ENCODE assay signal across 16 mouse cellular contexts in the genomic region with DNA sequence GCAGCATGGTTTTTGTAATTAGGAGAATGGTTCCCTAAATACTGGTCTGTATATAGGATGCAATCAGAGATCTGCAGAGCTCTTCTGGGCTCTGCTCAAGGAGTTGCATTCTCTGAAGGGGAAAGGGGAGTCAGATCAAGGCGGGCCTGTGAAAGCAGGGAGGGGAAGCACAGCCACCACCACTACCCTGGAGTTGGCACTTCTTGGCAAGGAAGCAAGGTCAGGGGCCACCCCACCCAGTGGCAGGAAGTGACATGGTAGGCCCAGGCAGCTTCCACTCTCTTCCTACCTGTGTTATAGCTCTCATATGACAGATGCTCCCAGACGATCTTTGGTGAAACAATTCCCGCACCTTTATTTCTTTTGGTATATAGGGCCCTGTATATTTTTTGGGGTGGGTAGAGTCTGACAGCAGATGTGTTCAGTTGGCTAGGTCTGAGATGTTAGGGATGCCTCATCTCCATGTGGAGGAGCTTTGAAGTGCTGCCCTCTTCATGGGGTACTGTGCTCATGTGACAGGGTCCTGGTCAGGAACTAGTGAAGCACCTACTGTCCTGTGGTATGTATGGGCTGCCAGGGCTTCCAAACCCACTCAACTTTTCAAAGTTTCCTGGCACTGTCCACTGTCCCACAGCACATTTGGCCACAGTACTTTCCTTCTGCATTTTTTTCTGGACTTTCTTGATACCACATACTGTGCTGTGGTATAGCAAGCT.
DNase-seq lines count a peak whose midpoint lies in the region; ATAC-seq and TF ChIP-seq lines count a peak whose summit lies in the region.
"Had no signal": no experiment of that assay in that cellular context is flagged by ENCODE, and none has a peak within 500 bp of the region (broad histone marks: within the 10 kb centered on the region; RNA-seq: fewer than 3 reads in every experiment).

No protein-coding gene starts in this region.

- no peak overlapping the region for H3K4me2 ChIP-seq in hindbrain, embryonic 16.5 days (ENCODE audit: low read length)
- no peak overlapping the region for H3K4me2 ChIP-seq in midbrain, embryonic 16.5 days (ENCODE audit: low read length)

- DNase-seq in kidney, adult 2 months: peak; percentile 33
- DNase-seq in kidney, adult 18-20 months: no peak
- DNase-seq in thymus, postnatal 14 days: peak; percentile 11
- DNase-seq in thymus, postnatal 0 days (ENCODE audit: low spot score): no peak
- DNase-seq in spleen, postnatal 10 days (ENCODE audit: low spot score in 2 of 2): no peak
- DNase-seq in retina, postnatal 1 day: no peak
- DNase-seq: adrenal gland, adult 2 months; cerebellum, postnatal 36 days; heart, adult 18-20 months; heart, postnatal 4 days; kidney, postnatal 10 days; thymus, adult 2 months had no signal

- H3K36me3 ChIP-seq in kidney, adult 2 months (ENCODE audit: control insufficient read depth, insufficient read depth, low read length): no peaks in the 10 kb centered on the region
- no peaks in the 10 kb centered on the region for H3K36me3 ChIP-seq in hindbrain, embryonic 16.5 days (ENCODE audit: control insufficient read depth, insufficient read depth, low read length)
- H3K36me3 ChIP-seq in midbrain, embryonic 16.5 days (ENCODE audit: control insufficient read depth, insufficient read depth, low read length): no peaks in the 10 kb centered on the region

- H3K27ac ChIP-seq in kidney, adult 2 months (ENCODE audit: insufficient read depth, low read depth, low read length): peak overlapping the region; percentile 28; the same call in 1 of the 2 replicates
- peak overlapping the region; percentile 9; the same call in 1 of the 2 replicates for H3K27ac ChIP-seq in hindbrain, embryonic 16.5 days (ENCODE audit: low read depth, low read length)
- H3K27ac ChIP-seq in midbrain, embryonic 16.5 days (ENCODE audit: low read length): peak overlapping the region; percentile 45; the same call in 1 of the 2 replicates
- H3K27ac ChIP-seq: liver, embryonic 14.5 days had no signal

- no peak for TF ChIP-seq CTCF in kidney, adult 2 months (conservative IDR thresholded peaks at IDR 0.05; ENCODE audit: insufficient read depth, insufficient read length, low read depth, low read length)

- no peak overlapping the region for H3K4me3 ChIP-seq in kidney, adult 2 months (ENCODE audit: insufficient read depth, low read depth, low read length)
- H3K4me3 ChIP-seq in hindbrain, embryonic 16.5 days (ENCODE audit: low read length): no peak overlapping the region
- H3K4me3 ChIP-seq in midbrain, embryonic 16.5 days (ENCODE audit: low read depth, low read length): no peak overlapping the region

- 0 out of 2 replicates have a peak, but pooled peaks have one; percentile 15 for ATAC-seq in hindbrain, embryonic 16.5 days
- peak; percentile 40; the same call in 1 of the 2 replicates for ATAC-seq in midbrain, embryonic 16.5 days
- ATAC-seq: Patski had no signal

- WGBS in kidney, adult 2 months: 73% methylated on average over 3 of the region's 3 CpGs
- 89% methylated on average over 3 of the region's 3 CpGs for WGBS in hindbrain, embryonic 16.5 days
- WGBS in midbrain, embryonic 16.5 days: 84% methylated on average over 3 of the region's 3 CpGs

- no peaks in the 10 kb centered on the region for H3K9me3 ChIP-seq in hindbrain, embryonic 16.5 days (ENCODE audit: control insufficient read depth, low read length)
- no peaks in the 10 kb centered on the region for H3K9me3 ChIP-seq in midbrain, embryonic 16.5 days (replicated peaks; ENCODE audit: control insufficient read depth, low read length, poor library complexity, severe bottlenecking)

- no peak for TF ChIP-seq POLR2A in kidney, adult 2 months (IDR thresholded peaks at IDR 0.05; ENCODE audit: low read depth, low read length)

- no peaks in the 10 kb centered on the region for H3K4me1 ChIP-seq in kidney, adult 2 months (ENCODE audit: control insufficient read depth, insufficient read depth, low read length)
- peaks cover 8% of the 10 kb centered on the region for H3K4me1 ChIP-seq in hindbrain, embryonic 16.5 days (ENCODE audit: control insufficient read depth, insufficient read depth, low read depth, low read length)
- peaks cover 27% of the 10 kb centered on the region for H3K4me1 ChIP-seq in midbrain, embryonic 16.5 days (ENCODE audit: control insufficient read depth, insufficient read depth, low read length)

- no peak overlapping the region for H3K9ac ChIP-seq in hindbrain, embryonic 16.5 days (ENCODE audit: low read depth, low read length)
- H3K9ac ChIP-seq in midbrain, embryonic 16.5 days (ENCODE audit: low read depth, low read length): no peak overlapping the region
- H3K9ac ChIP-seq: liver, embryonic 14.5 days had no signal

- H3K27me3 ChIP-seq in kidney, adult 2 months (replicated peaks; ENCODE audit: control insufficient read depth, insufficient read depth, low read length): no peaks in the 10 kb centered on the region
- no peaks in the 10 kb centered on the region for H3K27me3 ChIP-seq in hindbrain, embryonic 16.5 days (replicated peaks; ENCODE audit: control insufficient read depth, insufficient read depth, low read length)
- H3K27me3 ChIP-seq in midbrain, embryonic 16.5 days (ENCODE audit: control insufficient read depth, insufficient read depth, low read depth, low read length): no peaks in the 10 kb centered on the region

Comparison
In these comparisons a context has a peak if more than half of its experiments do, and no peak if none do; other contexts are left out.
1. DNase-seq: peak in kidney, adult 2 months (single experiment) and thymus, postnatal 14 days (single experiment); none in kidney, adult 18-20 months (single experiment), thymus, postnatal 0 days (single experiment), spleen, postnatal 10 days (0 of 2) and retina, postnatal 1 day (single experiment).
2. Peak in every context shown above with its lines, with median percentiles within 50 percentile points of each other: H3K27ac ChIP-seq.